Mouse (Mus musculus): ENCODE data around the gene Creb3l1.

The Creb3l1 gene

DNA sequence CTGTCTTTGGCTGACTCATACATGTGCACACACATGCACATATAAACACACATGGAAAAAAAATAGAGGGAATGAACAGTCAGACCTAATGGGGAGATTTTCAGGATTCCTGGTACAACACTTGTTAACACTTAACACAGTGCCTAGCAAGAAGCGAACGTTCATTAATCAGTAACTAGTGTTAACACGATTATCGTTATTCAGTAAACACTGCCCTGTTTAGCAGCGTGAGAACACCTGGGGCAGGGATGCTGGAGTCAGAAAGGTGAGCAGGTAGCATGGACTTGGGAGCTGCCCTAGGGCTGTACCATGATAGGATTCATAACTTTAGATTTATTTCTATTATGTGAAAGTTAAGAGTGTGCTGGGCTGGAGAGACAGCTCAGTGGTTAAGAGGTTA lies 28.3 kb downstream of the Creb3l1 start:
- DNase-seq, result no peak

DNA sequence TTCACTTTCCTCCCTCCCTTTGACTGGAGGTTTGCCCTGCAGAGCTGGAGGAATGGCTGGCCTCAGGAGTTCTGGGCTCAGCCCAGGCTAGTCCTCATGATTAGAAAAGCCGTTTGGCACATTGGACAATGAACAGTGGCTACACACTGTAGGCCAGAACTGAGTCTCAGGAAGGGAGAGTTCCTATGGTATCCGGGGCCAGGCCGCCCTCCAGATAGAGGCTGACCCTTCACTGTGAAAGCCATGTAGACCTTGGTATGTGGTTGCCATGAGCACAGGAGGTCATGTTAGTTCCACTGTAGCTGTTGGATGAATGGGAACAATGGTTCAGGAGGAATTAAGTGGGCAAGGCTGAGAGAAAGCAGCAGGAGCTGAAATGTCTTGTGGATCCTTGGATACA lies 30.9 kb downstream of the Creb3l1 start:
- no peak for DNase-seq

DNA sequence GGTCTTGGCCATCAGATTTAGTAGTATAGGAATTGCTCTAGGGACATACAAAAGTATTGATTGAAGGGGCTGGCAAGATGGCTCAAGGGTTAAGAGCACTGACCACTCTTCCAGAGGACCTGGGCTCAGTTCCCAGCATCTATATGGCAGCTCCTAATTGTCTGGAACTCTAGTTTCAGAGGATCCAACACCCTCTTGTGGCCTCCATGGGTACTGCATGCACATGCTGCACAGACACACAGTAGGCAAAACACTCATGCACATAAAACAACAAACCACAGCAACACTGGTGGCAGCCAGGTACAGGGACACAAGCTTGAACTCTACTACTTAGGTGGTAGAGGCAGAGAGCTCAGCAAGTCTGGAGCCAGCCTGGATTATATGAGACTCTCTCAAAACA lies 34.6 kb downstream of the Creb3l1 start:
- no peak for DNase-seq

DNA sequence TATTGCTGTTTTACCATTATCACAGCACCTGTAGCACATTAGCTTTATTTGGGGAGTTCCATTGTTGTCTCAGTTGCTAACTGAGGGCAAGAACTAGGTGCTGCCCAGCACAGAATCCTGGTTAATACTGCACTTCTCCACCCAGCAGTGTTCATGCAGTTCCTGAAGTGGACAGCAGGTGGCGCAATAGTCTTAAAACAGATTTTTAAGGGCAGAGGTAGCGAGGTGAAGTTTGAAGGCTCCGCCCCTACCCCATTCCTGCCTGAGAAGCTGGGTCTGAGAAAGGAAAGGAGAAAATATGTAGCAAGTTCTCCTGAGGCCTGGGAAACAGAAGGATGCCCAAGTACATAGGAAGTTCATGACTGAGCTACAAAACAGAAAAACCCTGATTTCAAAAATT lies 36.8 kb downstream of the Creb3l1 start:
- DNase-seq, result peak; percentile 91

DNA sequence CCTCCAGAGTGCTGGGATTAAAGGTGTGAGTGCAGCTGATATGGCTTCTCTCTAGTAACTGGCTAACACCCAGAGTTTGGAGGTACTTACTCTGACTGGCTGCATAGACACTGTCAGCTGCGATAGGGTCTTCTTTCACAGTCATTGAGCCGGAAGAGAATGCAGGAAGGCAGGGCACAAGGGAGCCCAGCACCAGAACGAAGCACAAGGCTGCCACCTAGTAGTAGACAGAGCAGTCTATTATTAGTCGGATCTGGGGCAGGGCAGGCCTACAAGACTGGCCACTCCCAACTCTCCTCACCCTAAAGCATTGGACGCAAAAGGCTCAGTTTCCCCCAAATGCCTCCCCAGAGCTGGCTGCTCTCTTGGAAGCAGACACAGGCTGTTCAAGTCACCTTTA lies 38.2 kb downstream of the Creb3l1 start:
- peak; percentile 54 for DNase-seq

DNA sequence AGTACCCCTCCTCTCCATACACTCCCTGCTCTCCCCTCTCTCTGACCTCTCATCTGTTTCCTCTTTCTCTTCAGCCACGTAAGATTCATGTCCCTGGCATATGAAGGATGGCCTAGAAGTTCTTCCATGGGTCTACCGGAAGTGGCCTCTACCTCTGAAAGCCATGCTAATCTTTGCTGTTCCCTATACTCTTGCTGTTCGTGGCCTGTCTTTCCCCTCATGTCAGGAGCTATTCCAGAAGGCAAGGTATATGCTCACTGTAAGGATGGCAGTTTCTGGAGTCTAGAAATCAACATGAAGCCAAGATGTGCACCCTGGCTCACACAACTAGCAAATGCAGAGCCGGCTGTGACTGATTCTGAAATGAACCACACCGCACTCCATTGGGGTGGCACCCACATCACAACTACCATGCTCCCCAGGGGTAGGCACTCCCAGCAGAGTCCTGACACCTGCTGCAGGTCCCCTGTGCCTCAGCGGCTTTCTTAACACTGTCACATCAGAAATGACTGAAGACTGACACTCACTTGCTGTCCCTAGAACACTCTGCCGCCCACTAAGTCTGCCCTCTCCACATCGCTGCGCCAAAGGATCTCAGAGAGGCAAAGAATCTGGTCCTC lies 39.3 kb downstream of the Creb3l1 start:
- no peak for DNase-seq

DNA sequence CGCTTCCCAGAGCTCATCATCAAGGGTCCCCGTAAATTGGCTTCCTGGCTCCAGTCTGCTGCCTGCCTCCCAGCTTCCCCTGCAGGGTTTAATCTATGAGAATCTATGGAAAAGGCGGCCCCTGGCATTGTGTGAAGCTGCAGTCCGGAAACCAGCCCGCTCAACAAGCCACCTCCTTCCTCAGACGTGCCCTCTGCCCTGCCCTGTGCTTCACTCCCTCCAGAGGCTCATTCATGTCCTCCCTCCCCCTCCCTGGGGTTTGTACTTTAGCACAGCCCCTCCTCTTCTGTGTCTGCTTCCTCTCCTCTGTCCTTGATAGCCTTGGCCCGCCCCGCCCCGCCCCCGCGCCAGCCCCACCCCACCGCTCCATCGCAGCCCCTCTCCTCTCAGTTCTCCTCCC lies 39.9 kb downstream of the Creb3l1 start:
- DNase-seq, result no peak

DNA sequence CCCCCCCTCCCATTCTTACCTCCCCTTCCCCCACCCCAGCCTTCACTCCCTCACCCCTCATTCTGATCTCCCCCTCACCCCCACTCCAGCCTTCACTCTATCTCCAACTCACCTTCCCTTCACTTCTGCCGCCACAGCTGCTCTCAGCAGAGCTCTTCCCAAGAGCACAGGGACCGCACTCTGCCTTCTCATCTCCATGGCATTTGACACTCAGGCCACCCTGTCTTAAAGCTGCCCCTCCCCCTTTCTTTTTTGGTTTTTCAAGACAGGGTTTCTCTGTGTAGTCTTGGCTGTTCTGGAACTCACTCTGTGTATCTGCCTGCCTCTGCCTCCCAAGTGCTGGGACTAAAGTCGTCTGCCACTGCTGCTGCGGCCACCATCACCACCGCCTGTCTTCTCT lies 43.5 kb downstream of the Creb3l1 start:
- no peak for DNase-seq

DNA sequence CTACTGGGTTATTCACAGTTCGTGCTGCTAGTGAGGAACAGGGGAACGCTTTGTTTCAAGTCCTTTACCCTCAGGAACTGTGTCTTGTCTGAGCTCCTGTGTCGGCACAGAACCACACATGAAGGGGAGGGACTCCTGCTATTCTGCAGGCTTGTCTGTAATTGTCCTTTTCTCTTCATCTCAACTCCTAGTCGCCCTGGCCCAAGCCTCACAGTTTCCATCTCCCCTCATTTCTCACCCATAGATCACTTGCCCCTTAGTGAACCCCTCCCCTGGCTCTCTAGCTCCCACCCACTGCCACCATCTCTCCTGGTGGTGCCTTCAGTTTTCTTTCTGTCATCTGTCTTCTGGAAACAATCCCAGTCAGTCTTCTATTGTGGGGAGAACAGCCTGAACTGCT lies 44.1 kb downstream of the Creb3l1 start:
- no peak for DNase-seq

DNA sequence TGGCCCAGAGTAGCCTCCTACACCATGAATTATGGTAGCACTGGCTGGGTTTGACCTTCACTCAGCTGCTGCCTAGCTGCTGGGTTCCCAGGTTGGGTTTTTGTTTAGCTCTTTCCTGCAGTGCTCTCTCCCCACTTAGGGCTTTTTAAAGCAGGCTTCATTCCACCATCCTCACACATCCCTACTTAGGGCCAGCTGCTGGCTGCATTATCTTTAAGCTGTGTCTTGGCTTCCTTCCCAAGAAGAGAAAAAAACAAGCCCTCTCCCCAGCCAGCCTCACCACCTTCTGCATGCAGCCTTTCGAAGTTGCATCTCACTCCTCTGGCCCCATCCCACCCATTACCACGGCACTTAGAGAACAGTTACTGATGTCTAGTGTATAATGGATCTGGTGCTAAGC lies 45.8 kb downstream of the Creb3l1 start:
- no peak for DNase-seq

DNA sequence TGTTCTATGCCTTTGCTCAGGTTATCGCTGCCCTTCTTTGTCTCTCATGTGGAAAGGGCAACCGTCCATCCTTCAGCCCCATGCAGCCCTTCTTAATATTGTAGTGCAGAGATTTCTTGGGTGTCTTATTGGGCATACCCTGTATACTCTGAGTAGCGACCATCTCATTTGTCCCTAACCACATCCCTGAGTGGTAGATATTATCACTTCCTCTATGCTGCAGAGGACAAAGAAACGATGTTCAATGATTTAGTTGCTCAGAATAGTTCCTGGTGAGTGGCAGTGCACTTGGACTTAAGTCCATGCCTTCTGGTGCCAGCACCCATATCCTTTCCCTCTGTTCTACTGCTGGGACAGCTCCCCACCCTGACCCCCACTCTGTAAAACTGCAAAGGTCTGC lies 46.3 kb downstream of the Creb3l1 start:
- no peak for DNase-seq

DNA sequence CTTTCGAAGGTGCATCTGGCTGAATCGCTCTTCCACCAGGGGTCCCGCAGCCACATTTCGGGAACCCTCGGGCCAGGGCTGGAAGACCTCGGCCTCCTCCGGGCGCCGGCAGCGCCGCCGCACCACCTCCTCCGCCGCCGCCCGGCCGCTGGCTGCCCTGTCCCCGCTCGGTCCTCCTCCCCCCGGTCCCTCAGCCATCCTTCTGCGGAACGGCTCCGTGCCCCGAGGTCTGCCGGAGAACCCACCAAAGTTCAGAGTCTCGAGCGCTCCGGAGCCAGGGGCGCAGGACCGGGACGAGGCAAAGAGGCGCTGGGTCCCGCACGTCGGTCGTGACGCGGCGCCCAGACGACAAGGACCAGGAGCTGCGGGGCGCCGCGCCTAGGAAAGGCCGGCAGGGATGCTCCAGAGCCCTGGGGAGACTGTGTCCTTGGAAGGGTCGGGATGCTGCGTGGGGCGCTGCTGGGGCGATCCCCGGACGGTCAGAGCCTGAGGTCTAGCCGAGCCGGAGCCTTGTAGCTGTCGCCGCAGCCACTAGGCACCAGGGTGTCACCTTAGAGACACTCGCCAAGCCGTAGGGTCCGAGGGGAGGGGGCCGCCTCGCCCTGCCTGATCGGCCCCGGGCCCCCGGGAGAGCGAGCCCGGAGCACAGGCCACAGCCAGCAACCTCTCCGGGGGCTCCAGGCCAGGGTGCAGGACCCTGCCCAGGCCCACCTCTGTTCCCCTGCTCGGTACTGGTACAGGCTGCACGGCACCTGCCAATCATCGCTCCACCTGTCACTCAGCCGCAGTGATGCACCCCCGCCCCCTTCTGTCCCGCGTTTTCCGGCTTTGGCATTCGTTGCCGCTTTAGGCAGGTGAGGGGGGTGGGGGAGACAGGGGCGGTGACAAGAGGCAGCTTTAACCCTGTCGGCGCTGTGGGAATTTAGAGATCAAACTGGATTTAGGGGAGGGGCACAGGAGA lies 48.4 kb downstream of the Creb3l1 start, which contains the start of gene Dgkz:
Gene Dgkz, minus strand, starts transcription at position 284 of the 961 bp plus-strand sequence.
- DNase-seq, result peak; percentile 60

DNA sequence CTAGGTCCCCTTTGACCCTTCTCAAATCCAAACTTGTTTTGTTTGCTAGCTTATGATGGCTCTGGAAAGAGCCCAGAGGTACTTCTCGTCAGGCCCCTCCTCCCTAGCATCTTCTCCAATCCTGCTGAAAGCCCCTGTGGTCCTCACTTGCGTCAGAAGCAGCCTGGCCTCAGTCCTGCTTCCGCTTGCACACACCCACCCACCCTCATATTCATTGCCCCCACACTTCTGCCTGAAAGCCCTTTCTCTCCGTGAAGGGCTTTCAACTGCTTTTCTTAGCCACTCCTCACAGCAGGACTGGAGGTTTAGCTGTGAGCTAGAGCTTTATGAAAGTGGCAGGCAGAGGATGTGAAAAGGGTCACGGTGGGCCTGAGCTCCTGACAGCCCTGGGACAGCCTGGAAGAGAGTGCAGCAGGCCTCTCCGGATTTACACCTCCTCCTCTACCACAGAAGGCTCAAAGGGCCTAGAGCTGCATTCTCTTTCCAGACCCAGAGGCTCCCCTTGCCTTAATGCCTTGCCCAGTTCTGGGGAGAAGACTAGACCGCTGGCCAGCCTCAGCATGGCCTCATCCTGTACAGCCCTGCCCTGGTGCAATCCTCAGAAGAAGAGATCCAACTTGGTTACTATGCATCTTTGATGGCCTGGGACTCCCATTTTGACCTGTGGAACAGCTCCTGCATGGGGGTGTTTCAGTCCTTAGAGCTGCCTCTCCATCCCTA lies 50.7 kb downstream of the Creb3l1 start:
- DNase-seq, result no peak

DNA sequence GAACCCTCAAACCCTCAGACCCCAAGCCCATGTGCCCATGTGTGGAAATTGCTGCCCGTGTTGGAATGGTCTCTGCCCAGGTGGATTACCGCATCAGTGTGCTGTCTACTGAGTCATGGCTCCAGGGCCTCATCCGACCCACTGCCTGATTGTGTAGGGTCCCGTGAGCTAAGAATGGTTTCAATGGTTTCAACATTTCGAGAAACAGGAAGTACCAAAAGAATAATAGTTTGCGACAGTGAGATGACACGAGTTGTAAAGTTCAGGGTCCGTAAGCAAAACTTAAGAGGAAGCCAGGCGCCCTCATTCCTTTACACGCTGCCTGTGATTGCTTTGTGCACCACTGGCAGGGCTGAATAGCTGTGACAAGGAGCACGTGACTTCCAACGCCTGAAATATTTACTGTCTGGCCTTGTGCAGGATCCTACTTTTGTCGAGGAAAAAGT lies 52.2 kb downstream of the Creb3l1 start:
- no peak for DNase-seq

DNA sequence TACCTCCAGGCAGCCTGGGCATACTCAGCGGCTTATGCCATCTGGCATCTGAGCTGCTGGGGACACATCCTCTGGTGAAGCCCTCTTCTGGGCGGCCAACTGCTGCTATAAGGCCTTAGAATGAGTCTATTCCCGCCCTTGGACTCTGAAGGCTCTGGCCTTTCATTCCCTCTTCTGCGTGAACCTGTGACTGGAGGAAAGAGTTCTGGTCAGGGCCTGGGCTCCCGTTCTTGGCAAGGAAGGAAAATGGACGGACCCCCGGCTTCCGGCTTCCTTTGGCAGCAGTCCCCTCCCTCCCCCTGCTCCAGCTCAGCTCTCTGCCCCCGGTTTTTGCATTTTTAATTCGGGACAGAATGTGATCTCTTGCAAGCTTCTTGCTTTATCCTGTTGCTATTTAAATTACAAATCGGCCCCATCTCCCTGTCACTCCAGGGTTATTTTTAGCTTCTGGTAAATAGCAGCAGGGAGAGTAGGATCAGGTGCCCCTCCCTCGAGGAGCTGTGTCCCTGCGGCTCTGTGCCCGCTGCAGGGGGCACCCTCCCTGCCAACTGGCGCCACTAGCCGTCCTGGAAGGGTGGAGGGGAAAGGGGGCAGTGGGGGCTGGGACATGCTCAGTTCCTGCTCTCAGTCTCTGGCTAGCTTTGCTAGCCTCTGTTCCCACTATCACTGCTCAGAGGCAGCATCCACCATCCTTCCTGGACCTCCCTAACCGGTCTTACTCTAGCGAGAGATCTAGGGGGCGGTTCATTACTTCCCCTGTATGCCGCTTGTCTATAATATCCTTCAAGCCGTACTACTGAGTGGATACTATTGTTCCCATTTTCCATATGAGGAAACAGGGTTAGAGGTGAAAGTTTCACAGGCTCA lies 52.8 kb downstream of the Creb3l1 start:
- peak; percentile 88 for DNase-seq

DNA sequence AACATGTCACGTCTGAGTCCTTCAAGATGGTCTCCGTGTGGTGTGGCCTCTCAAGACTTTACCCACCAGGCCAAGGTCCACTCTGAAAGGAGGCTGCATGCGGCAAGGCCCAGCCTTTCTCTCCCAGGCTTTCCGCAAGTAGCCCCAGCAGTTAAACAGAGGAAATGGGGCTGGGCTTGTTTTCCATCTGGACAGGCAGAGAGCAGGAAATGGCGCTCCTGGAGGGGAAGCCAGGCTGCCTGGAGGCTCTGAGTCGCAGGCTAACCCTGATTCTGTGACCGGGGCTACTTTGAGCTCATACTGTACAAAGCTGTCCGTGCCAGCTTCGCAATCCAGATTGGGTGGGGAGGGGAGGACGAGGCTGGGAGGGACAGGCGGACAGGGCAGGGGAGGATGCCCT lies 56.3 kb downstream of the Creb3l1 start:
- peak; percentile 41 for DNase-seq

DNA sequence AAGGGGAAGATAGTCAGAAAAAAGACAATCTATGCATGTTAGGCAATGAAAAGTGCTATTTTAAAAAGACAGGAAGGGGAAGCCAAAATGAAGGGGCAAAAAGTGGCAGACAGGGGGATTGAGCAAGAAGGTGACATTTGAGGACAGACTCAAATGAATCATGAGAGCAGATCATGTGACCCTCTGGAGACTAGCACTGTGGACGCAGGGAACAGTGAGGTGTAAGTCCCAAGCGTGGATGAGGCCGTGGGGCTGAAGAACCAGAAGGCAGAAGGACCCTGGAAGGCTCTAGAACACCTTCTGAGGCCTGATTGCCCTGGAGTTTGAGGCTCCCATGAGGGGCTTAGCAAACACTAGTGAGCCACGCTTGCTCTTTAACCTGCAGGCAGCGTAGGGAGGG lies 57.9 kb downstream of the Creb3l1 start:
- DNase-seq, result no peak

DNA sequence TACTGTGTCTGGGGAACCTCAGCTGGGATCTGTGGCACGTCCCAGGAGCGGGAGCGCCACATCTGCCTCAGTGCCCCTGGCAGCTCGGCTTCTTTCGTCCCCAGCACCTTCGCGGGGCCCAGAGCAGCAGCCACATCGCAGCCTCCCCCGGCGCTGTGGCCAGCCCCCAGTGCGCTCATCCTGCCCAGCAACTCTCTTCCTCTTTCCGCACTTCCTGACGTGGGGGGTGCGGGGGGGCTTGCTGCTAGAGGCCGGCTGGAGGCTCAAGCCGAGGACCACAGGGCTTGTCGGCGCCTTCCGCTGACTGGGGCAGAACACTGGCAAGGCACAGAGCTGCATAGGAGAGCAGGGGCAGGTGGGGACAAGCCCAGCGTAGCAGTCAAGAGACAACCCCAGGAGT lies 58.9 kb downstream of the Creb3l1 start:
- DNase-seq, result peak; percentile 52

DNA sequence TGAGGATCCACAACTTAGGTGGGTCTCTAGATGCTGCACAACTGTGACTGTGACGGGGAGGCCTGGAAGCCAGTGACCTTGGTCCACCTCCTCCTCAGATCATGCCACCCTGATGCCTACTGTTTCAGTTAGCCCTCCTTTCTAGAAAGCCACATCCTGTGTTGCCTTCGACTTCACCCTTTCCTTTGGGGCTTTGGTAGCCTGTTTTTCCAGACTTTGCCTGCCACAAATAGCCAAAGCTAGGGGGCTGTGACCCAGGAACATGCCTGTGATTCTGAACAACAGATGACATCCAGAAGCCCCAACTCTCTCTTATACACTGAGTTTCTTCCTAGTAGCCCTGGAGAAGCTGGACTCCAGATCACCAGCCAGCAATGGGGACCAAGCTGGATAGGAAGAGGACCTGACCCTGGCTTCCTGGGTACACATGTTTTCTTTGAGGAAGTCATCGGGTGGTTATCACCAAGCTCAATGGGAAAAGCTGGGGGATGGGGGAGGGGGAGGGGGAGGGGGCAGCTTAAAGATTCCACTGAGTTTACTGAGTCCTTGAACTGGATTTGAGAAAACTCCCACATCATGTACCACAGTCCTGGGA lies 59.6 kb downstream of the Creb3l1 start:
- no peak for DNase-seq

DNA sequence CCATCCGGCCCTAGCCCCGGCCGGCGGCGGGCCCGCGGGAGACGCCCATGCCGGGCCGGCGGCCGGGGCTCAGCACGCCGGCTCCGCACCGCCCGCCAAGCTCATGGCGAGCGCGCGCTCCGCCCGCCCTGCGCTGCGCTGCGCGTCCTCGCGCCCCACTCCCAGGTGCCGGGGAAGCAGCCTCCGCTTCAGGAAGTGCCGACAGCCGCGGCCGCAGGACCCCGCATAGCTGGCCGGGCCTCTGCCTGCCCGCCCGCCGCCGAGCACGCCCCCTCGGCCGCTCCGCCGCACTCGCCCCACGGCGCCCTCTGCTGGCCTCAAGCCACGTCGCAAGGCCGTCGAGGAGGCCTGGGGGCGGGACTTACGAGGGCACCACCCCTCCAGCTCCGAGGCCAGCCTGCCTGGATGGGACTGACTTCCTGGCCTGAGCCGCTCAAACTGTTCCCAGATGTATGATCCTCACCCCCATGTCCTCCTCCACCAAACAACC lies 60.8 kb downstream of the Creb3l1 start:
- peak; percentile 94 for DNase-seq

DNA sequence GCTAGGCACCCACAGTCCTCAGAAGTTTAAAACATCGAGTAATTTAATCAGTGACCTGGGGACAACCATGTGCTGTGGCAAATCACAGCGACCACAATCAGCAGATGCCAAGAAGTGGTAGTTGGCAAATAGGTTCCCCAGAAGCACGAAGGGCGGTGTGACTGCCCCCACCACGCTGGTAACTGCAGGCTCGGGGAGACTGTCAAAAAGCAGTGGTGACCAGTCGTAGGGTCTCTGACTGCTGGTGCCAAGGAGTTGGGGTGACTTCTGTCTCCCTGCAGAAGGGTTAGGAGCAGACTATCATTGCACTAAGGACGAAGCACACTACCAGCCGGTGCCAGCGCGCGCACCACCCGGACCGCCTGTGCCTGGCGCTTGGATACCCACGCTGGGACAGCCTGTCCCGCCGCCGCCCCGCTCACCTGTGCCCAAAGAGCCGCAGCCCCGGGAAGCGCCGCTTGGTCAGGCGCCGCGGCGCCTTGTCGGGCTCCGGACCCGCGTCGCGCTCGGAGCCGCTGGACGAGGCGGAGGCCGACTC lies 61.4 kb downstream of the Creb3l1 start:
- peak; percentile 70 for DNase-seq

Data from cerebellum, adult 9-10 months (tissue).